Mouse (Mus musculus) olfactory bulb, adult 2 months (tissue): ENCODE data around the gene Tmem234.

ENCODE experiments used
- CTCF ChIP-seq: fragments of 200-500 bp; IDR thresholded peaks from 2 replicates; pipeline ENCODE4 v1.5.1; 2012; ENCODE audit warnings: low read depth, mild to moderate bottlenecking, low read length, moderate library complexity; ENCODE audit not compliant: insufficient read depth
- POLR2A ChIP-seq: fragments of 200-500 bp; IDR thresholded peaks from 2 replicates; pipeline ENCODE4 v1.6.1; 2012; ENCODE audit warnings: mild to moderate bottlenecking, low read depth, low read length, moderate library complexity; ENCODE audit not compliant: insufficient read depth

- TF ChIP-seq POLR2A (no peak), CTCF (no peak)
Observed at GRCm38 (mm10) chr4:129610026-129610425, 9.6 kb downstream of the Tmem234 start.
